Mouse (Mus musculus) frontal cortex, postnatal 25 days (tissue): ENCODE results near the gene Znhit1.
A peak's percentile ranks its signal among the peaks of the same experiment; 100 is the strongest.

Experiments used
- DNase-seq, 2 experiments: peaks; one replicate each; pipeline ENCODE4 v3.0.0; 2022; ENCODE audit warnings: low spot score in 2 of 2

Znhit1 gene

GRCm38 (mm10) chr5:136986695-136987137 is 1.1 kb downstream of the Znhit1 start, which contains the start of gene Plod3:
Gene Plod3 (plus strand): TSS chr5:136987019.
- DNase-seq = peak; percentile 84 to 90

- no peak for DNase-seq
Measured at GRCm38 (mm10) chr5:136984828-136985227, 3.0 kb downstream of the Znhit1 start.

GRCm38 (mm10) chr5:136982338-136982930 is 5.4 kb downstream of the Znhit1 start:
- DNase-seq = no peak

- no peak for DNase-seq
Measured at GRCm38 (mm10) chr5:136980974-136981373, 6.8 kb downstream of the Znhit1 start.

- DNase-seq = no peak
Measured at GRCm38 (mm10) chr5:136979762-136980161, 8.1 kb downstream of the Znhit1 start.

GRCm38 (mm10) chr5:136977769-136978168 is 10.1 kb downstream of the Znhit1 start:
- no peak for DNase-seq

- DNase-seq = no peak
Measured at GRCm38 (mm10) chr5:136973670-136974069, 14.2 kb downstream of the Znhit1 start.

GRCm38 (mm10) chr5:136970703-136971102 is 17.1 kb downstream of the Znhit1 start:
- peak in 1 of 2 experiments; percentile 26 for DNase-seq

GRCm38 (mm10) chr5:136967592-136967991 is 20.2 kb downstream of the Znhit1 start:
- DNase-seq = no peak

- no peak for DNase-seq
Measured at GRCm38 (mm10) chr5:136966861-136967455, 20.9 kb downstream of the Znhit1 start.

- DNase-seq = no peak
Measured at GRCm38 (mm10) chr5:136966331-136966730, 21.5 kb downstream of the Znhit1 start, which contains the start of gene Cldn15. Gene Cldn15 (plus strand): TSS chr5:136966616.

- no peak for DNase-seq
Measured at GRCm38 (mm10) chr5:136965686-136966085, 22.1 kb downstream of the Znhit1 start.

GRCm38 (mm10) chr5:136965210-136965609 is 22.6 kb downstream of the Znhit1 start:
- no peak for DNase-seq

GRCm38 (mm10) chr5:136962966-136963540 is 24.8 kb downstream of the Znhit1 start:
- DNase-seq = no peak

- peak; percentile 71 to 74 for DNase-seq
Measured at GRCm38 (mm10) chr5:136962501-136962900, 25.3 kb downstream of the Znhit1 start.

GRCm38 (mm10) chr5:136961983-136962461 is 25.8 kb downstream of the Znhit1 start:
- DNase-seq = peak; percentile 83 to 85

GRCm38 (mm10) chr5:136961334-136961982 is 26.4 kb downstream of the Znhit1 start:
- DNase-seq = no peak

GRCm38 (mm10) chr5:136960053-136960452 is 27.8 kb downstream of the Znhit1 start:
- no peak for DNase-seq

GRCm38 (mm10) chr5:136958991-136959605 is 28.7 kb downstream of the Znhit1 start:
- no peak for DNase-seq

GRCm38 (mm10) chr5:136957250-136957649 is 30.6 kb downstream of the Znhit1 start:
- no peak for DNase-seq

GRCm38 (mm10) chr5:136955622-136956021 is 32.2 kb downstream of the Znhit1 start:
- DNase-seq = no peak

GRCm38 (mm10) chr5:136953440-136953951 is 34.3 kb downstream of the Znhit1 start:
- no peak for DNase-seq
